Mouse (Mus musculus) bone marrow, adult 2 months (tissue): ENCODE measurements around the gene Phlda1.

ENCODE experiments used
- CTCF ChIP-seq: fragments of 200-500 bp; IDR thresholded peaks from 2 replicates; pipeline ENCODE4 v1.5.1; 2011; ENCODE audit warnings: low read length, control low read depth; ENCODE audit not compliant: control insufficient read depth, insufficient read depth
- POLR2A ChIP-seq: fragments of 200-500 bp; IDR thresholded peaks from 2 replicates; pipeline ENCODE4 v1.6.1; 2011; ENCODE audit warnings: low read depth, mild to moderate bottlenecking, control low read depth, low read length, borderline replicate concordance; ENCODE audit not compliant: control insufficient read depth

- TF ChIP-seq POLR2A, result peak; percentile 16; the same call in 1 of the 2 replicates
- no peak for TF ChIP-seq CTCF
Observed at GRCm38 (mm10) chr10:111506926-111507459, 907 bp downstream of the Phlda1 start.
